Mouse (Mus musculus): Measurements from ENCODE around the gene Slc4a1ap.
"Not testable (repeated sequence)": the region's sequence is repeated elsewhere in the genome, so short reads cannot be mapped to it uniquely, and the experiment has no call there.

The Slc4a1ap gene

GRCm38 (mm10) chr5:31526354-31527116 lies at the start of gene Slc4a1ap:
Slc4a1ap (plus strand) TSS chr5:31526995.
- DNase-seq (ENCODE audit: low read depth, low spot score), result peak; percentile 66

GRCm38 (mm10) chr5:31480536-31480935 lies 46.3 kb upstream of the Slc4a1ap start:
- no peak for DNase-seq (ENCODE audit: low read depth, low spot score)

GRCm38 (mm10) chr5:31485440-31485839 lies 41.4 kb upstream of the Slc4a1ap start, which contains the start of gene 4930548H24Rik:
4930548H24Rik (plus strand) TSS chr5:31485740.
- DNase-seq (ENCODE audit: low read depth, low spot score), result no peak

- DNase-seq (ENCODE audit: low read depth, low spot score), result no peak
Observed at GRCm38 (mm10) chr5:31487889-31488288, 38.9 kb upstream of the Slc4a1ap start.

- no peak for DNase-seq (ENCODE audit: low read depth, low spot score)
Observed at GRCm38 (mm10) chr5:31489116-31489769, 37.6 kb upstream of the Slc4a1ap start.

GRCm38 (mm10) chr5:31492031-31492430 lies 34.8 kb upstream of the Slc4a1ap start:
- DNase-seq (ENCODE audit: low read depth, low spot score), result no peak

GRCm38 (mm10) chr5:31494513-31495297 lies 32.1 kb upstream of the Slc4a1ap start, which contains the start of gene Gpn1:
Gpn1 (plus strand) TSS chr5:31494741.
- peak; percentile 79 for DNase-seq (ENCODE audit: low read depth, low spot score)

GRCm38 (mm10) chr5:31504843-31505242 lies 22.0 kb upstream of the Slc4a1ap start:
- DNase-seq (ENCODE audit: low read depth, low spot score), result no peak

GRCm38 (mm10) chr5:31512481-31512880 lies 14.3 kb upstream of the Slc4a1ap start:
- DNase-seq (ENCODE audit: low read depth, low spot score), result no peak

GRCm38 (mm10) chr5:31520556-31520955 lies 6.2 kb upstream of the Slc4a1ap start:
- DNase-seq (ENCODE audit: low read depth, low spot score), result no peak

- no peak for DNase-seq (ENCODE audit: low read depth, low spot score)
Observed at GRCm38 (mm10) chr5:31527117-31527680, 404 bp downstream of the Slc4a1ap start.

- DNase-seq (ENCODE audit: low read depth, low spot score), result not testable (repeated sequence)
Observed at GRCm38 (mm10) chr5:31527707-31528106, 912 bp downstream of the Slc4a1ap start, which contains the start of gene Supt7l. Supt7l (minus strand) TSS chr5:31527807.

GRCm38 (mm10) chr5:31528560-31528959 lies 1.8 kb downstream of the Slc4a1ap start:
- DNase-seq (ENCODE audit: low read depth, low spot score), result no peak

- no peak for DNase-seq (ENCODE audit: low read depth, low spot score)
Observed at GRCm38 (mm10) chr5:31535228-31535627, 8.4 kb downstream of the Slc4a1ap start.

- no peak for DNase-seq (ENCODE audit: low read depth, low spot score)
Observed at GRCm38 (mm10) chr5:31559401-31559800, 32.6 kb downstream of the Slc4a1ap start.

- DNase-seq (ENCODE audit: low read depth, low spot score), result no peak
Observed at GRCm38 (mm10) chr5:31560352-31560751, 33.6 kb downstream of the Slc4a1ap start.

- DNase-seq (ENCODE audit: low read depth, low spot score), result no peak
Observed at GRCm38 (mm10) chr5:31562036-31562666, 35.4 kb downstream of the Slc4a1ap start.

- DNase-seq (ENCODE audit: low read depth, low spot score), result peak; percentile 73
Observed at GRCm38 (mm10) chr5:31563496-31563895, 36.7 kb downstream of the Slc4a1ap start.

GRCm38 (mm10) chr5:31563905-31564304 lies 37.1 kb downstream of the Slc4a1ap start:
- DNase-seq (ENCODE audit: low read depth, low spot score), result no peak

GRCm38 (mm10) chr5:31564976-31565375 lies 38.2 kb downstream of the Slc4a1ap start:
- DNase-seq (ENCODE audit: low read depth, low spot score), result no peak

- DNase-seq (ENCODE audit: low read depth, low spot score), result no peak
Observed at GRCm38 (mm10) chr5:31566026-31566425, 39.2 kb downstream of the Slc4a1ap start.
